Mouse (Mus musculus) heart, postnatal 0 days (tissue): ENCODE measurements around the gene Nemp2.

Experiments
- CTCF ChIP-seq: IDR thresholded peaks from 2 replicates; pipeline ENCODE4 v1.5.1; 2016; ENCODE audit warnings: antibody characterized with exemption, control low read depth, low read depth
- EP300 ChIP-seq: IDR thresholded peaks from 2 replicates; pipeline ENCODE4 v1.6.1; 2016; ENCODE audit warnings: antibody characterized with exemption, low read depth

DNA sequence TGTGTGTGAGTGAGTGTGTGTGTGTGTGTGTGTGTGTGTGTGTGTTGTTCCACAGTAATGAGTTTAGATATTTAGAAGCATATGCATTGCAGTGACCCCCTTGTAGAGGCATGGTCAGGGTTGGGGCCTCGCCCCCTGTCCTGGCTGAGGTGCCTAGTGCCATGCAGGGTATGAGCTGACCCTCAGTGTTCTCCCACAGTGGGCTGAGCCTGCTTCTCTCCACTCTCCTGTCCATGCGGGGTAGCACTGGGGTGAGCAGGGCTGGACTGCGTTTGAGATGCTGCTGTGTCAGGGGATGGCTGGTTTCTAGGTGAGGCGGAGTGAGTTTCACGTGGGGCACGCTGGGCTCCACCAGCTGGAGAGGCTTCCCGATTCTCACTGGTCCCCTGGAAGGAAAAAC, 27.7 kb downstream of the Nemp2 start:
- TF ChIP-seq CTCF, result no peak
- TF ChIP-seq EP300, result no peak
